Mouse (Mus musculus) liver, postnatal 0 days (tissue): Measurements from ENCODE around the gene Slc9a5. TPM values are rescaled to one million over a fixed set of nuclear protein-coding genes. Genes with fewer than 3 reads are reported as not detected.

ENCODE experiments used
- ATAC-seq: fragments of 200-750 bp; cut with Nextera tagmentation; 2 replicates; pipeline ENCODE4 v1.8.0; 2017; ENCODE audit warnings: mild to moderate bottlenecking, moderate library complexity
- DNase-seq: peaks from one replicate; pipeline ENCODE4 v3.0.0-alpha.2; 2016
- H3K27ac ChIP-seq: fragments of 300-500 bp; sonication (generic); 2 replicates; pipeline ENCODE4 v1.5.1; 2014; ENCODE audit warnings: antibody characterized with exemption, moderate library complexity, mild to moderate bottlenecking, low read depth
- H3K27me3 ChIP-seq: fragments of 300-500 bp; sonication (generic); 2 replicates; pipeline ENCODE4 v1.6.1; 2014; ENCODE audit warnings: low read length, control low read depth, mixed read lengths; ENCODE audit not compliant: insufficient read depth
- H3K36me3 ChIP-seq: fragments of 300-500 bp; sonication (generic); replicated peaks from 2 replicates; pipeline ENCODE4 v1.6.1; 2014; ENCODE audit warnings: mild to moderate bottlenecking, control low read depth, low read length, moderate library complexity, mixed read lengths; ENCODE audit not compliant: insufficient read depth
- H3K4me1 ChIP-seq: fragments of 300-500 bp; sonication (generic); 2 replicates; pipeline ENCODE4 v1.6.1; 2014; ENCODE audit warnings: antibody characterized with exemption, mild to moderate bottlenecking, control low read depth; ENCODE audit not compliant: insufficient read depth
- H3K4me2 ChIP-seq: fragments of 300-500 bp; sonication (generic); 2 replicates; pipeline ENCODE4 v1.6.1; 2014; ENCODE audit warnings: low read depth, mild to moderate bottlenecking, low read length, moderate library complexity, mixed read lengths
- H3K4me3 ChIP-seq: fragments of 300-500 bp; sonication (generic); 2 replicates; pipeline ENCODE4 v1.5.1; 2014; ENCODE audit warnings: low read depth, low read length
- H3K9ac ChIP-seq: fragments of 300-500 bp; sonication (generic); replicated peaks from 2 replicates; pipeline ENCODE4 v1.6.1; 2014; ENCODE audit warnings: mild to moderate bottlenecking, moderate library complexity
- H3K9me3 ChIP-seq: fragments of 300-500 bp; sonication (generic); 2 replicates; pipeline ENCODE4 v1.6.1; 2016; ENCODE audit warnings: mild to moderate bottlenecking, control low read depth, low read length, mixed read lengths
- CTCF ChIP-seq: sonication (generic); IDR thresholded peaks from 2 replicates; pipeline ENCODE4 v1.5.1; 2016; ENCODE audit warnings: antibody characterized with exemption, low read depth
- EP300 ChIP-seq: IDR thresholded peaks from 2 replicates; pipeline ENCODE4 v1.6.1; 2016; ENCODE audit warnings: antibody characterized with exemption, low read depth, mild to moderate bottlenecking
- WGBS: fragments of 180-500 bp; shearing (Covaris S2); extraction: QIAGEN DNeasy Blood & Tissue Kit; methylation state at CpG from one replicate; pipeline ENCODE4 v1.1.7; 2014; ENCODE audit not compliant: insufficient replicate concordance; 5-methylcytosine and 5-hydroxymethylcytosine counted together
- polyA plus RNA-seq: library from polyadenylated mRNA; unstranded; fragments of >200 nt; fragmentation: Nextera tagmentation; extraction: Ambion mirVana; gene quantifications from 2 replicates; pipeline ENCODE4 v1.2.1, GENCODE M21; 2015

The Slc9a5 gene
- polyA plus RNA-seq, 1 experiment from 2014 or later, result 0.16 TPM

- peak within 1 kb of the TSS; percentile 53 for H3K4me3 ChIP-seq
- peak within 1 kb of the TSS; percentile 72 for H3K4me2 ChIP-seq
- H3K4me1 ChIP-seq, result peaks cover 31% of the 10 kb centered on the region
- peak within 1 kb of the TSS; percentile 81 for H3K27ac ChIP-seq
- H3K27me3 ChIP-seq, result no peaks in the 10 kb centered on the region
- no peaks in the 10 kb centered on the region for H3K9me3 ChIP-seq
- WGBS, result 9% methylated on average over 28 of the region's 30 CpGs
- ATAC-seq (peak; percentile 86), DNase-seq (peak; percentile 82)
- TF ChIP-seq EP300, result no peak
- TF ChIP-seq CTCF, result peak; percentile 35; the same call in 1 of the 2 replicates
- H3K9ac ChIP-seq, result peak within 1 kb of the TSS; percentile 63
- peaks cover 82% of the 10 kb centered on the region for H3K36me3 ChIP-seq
Observed at GRCm38 (mm10) chr8:105305211-105306145, 43.2 kb upstream of the Slc9a5 start, which contains the start of gene Elmo3. TSS of gene Elmo3 (plus strand) at chr8:105305601.

GRCm38 (mm10) chr8:105306146-105306691, 42.4 kb upstream of the Slc9a5 start:
- peak overlapping the region; percentile 72 for H3K4me2 ChIP-seq
- H3K9me3 ChIP-seq, result no peaks in the 10 kb centered on the region
- TF ChIP-seq EP300, result no peak
- no peak for TF ChIP-seq CTCF
- WGBS, result 58% methylated on average over 5 of the region's 5 CpGs
- no peaks in the 10 kb centered on the region for H3K27me3 ChIP-seq
- peaks cover 31% of the 10 kb centered on the region for H3K4me1 ChIP-seq
- peak overlapping the region; percentile 81 for H3K27ac ChIP-seq
- H3K36me3 ChIP-seq, result peaks cover 80% of the 10 kb centered on the region
- H3K9ac ChIP-seq, result peak overlapping the region; percentile 63
- DNase-seq, result no peak
- ATAC-seq, result no peak
- peak overlapping the region; percentile 53 for H3K4me3 ChIP-seq

- Histone ChIP-seq H3K4me2 (no peak overlapping the region), H3K4me1 (peaks cover 23% of the 10 kb centered on the region), H3K9ac (no peak overlapping the region), H3K36me3 (peaks cover 74% of the 10 kb centered on the region), H3K27ac (no peak overlapping the region), H3K4me3 (no peak overlapping the region), H3K27me3 (no peaks in the 10 kb centered on the region), H3K9me3 (no peaks in the 10 kb centered on the region)
- no peak for TF ChIP-seq CTCF
- TF ChIP-seq EP300, result no peak
- DNase-seq (no peak), ATAC-seq (no peak)
- WGBS, result 95% methylated on average over 13 of the region's 13 CpGs
Observed at GRCm38 (mm10) chr8:105307670-105308069, 41.0 kb upstream of the Slc9a5 start.

DNA sequence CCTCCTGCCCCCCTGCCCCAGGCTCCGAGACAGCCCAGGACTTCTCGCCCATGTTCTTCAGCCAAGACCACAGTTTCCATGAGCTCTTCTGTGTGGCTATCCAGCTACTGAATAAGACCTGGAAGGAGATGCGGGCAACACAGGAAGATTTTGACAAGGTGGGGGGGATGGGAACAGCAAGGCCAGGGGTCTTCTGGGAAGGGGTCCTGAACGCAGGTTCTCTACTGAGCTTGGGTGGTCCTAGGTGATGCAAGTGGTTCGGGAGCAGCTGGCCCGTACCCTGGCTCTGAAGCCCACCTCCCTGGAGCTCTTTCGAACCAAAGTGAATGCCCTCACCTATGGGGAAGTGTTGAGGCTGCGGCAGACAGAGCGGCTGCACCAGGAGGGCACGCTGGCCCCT, 40.2 kb upstream of the Slc9a5 start:
- no peak for TF ChIP-seq EP300
- TF ChIP-seq CTCF, result no peak
- H3K4me1 ChIP-seq, result peaks cover 21% of the 10 kb centered on the region
- DNase-seq, result no peak
- WGBS, result 94% methylated on average over 10 of the region's 10 CpGs
- no peak overlapping the region for H3K9ac ChIP-seq
- H3K27me3 ChIP-seq, result no peaks in the 10 kb centered on the region
- no peak overlapping the region for H3K4me3 ChIP-seq
- peaks cover 74% of the 10 kb centered on the region for H3K36me3 ChIP-seq
- no peak overlapping the region for H3K27ac ChIP-seq
- no peak overlapping the region for H3K4me2 ChIP-seq
- no peaks in the 10 kb centered on the region for H3K9me3 ChIP-seq
- no peak for ATAC-seq

GRCm38 (mm10) chr8:105309142-105309847, 39.3 kb upstream of the Slc9a5 start:
- Histone ChIP-seq H3K27me3 (no peaks in the 10 kb centered on the region), H3K4me1 (peaks cover 18% of the 10 kb centered on the region), H3K4me3 (no peak overlapping the region), H3K9ac (no peak overlapping the region), H3K4me2 (no peak overlapping the region), H3K9me3 (no peaks in the 10 kb centered on the region), H3K36me3 (peaks cover 72% of the 10 kb centered on the region), H3K27ac (no peak overlapping the region)
- 80% methylated on average over 15 of the region's 15 CpGs for WGBS
- TF ChIP-seq EP300 (no peak), CTCF (no peak)
- DNase-seq (no peak), ATAC-seq (no peak)

- H3K4me2 ChIP-seq, result no peak overlapping the region
- H3K27me3 ChIP-seq, result no peaks in the 10 kb centered on the region
- no peak overlapping the region for H3K27ac ChIP-seq
- no peak for ATAC-seq
- H3K4me1 ChIP-seq, result peaks cover 10% of the 10 kb centered on the region
- no peak overlapping the region for H3K9ac ChIP-seq
- no peak for TF ChIP-seq EP300
- no peak for TF ChIP-seq CTCF
- DNase-seq, result no peak
- H3K9me3 ChIP-seq, result no peaks in the 10 kb centered on the region
- H3K4me3 ChIP-seq, result no peak overlapping the region
- peaks cover 66% of the 10 kb centered on the region for H3K36me3 ChIP-seq
- 84% methylated on average over 8 of the region's 8 CpGs for WGBS
Observed at GRCm38 (mm10) chr8:105310118-105310517, 38.5 kb upstream of the Slc9a5 start.
